Mouse (Mus musculus): ENCODE results near the gene Tmem209. TPM values are rescaled to one million over a fixed set of nuclear protein-coding genes. Genes with fewer than 3 reads are reported as not detected.

Gene Tmem209
- polyA plus RNA-seq, 1 experiment from 2014 or later: 28.9 TPM

DNA sequence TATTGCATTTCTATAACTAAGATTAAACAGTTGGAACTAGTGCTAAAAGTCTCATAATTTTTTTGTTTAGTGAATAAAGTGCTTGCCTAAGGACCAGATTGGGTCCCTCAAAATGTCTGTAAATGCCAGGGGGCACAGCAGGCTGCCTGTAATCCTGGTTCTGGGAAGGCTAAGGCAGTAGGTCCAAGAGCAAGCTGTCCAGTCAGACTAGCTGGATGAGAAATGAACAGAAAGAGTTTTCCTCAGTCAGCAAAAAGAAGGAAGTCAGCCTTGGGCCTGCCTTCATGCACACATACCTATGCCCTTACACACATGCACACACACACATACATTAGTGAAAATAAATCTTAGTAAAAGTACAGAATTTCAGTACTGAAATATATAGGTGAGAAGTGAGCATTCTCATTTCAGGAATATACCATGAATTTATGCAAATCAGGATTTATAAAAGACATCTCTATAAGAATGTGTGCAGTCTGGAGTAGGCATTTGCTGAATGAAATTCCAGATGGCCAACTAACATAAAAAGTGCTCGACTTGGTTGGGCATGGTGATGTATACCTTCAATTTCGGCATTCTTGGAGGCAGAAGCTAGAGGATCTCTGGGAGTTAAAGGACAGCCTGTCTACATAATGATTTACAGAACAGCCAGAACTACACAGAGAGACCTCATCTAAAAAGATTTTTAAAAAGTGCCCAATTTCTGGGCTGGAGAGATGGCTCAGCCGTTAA lies 77.0 kb downstream of the Tmem209 start:
- H3K4me3 ChIP-seq (ENCODE audit: low read depth, low read length): no peak overlapping the region
- no peak overlapping the region for H3K27ac ChIP-seq (ENCODE audit: low read depth, low read length)
- WGBS: 81% methylated on average over 3 of the region's 3 CpGs
- no peak overlapping the region for H3K9ac ChIP-seq (replicated peaks; ENCODE audit: low read depth, low read length)
- no peaks in the 10 kb centered on the region for H3K27me3 ChIP-seq (ENCODE audit: control insufficient read depth, insufficient read depth, low read length)
- H3K9me3 ChIP-seq (ENCODE audit: control insufficient read depth, low read length): no peaks in the 10 kb centered on the region
- ATAC-seq (ENCODE audit: low read depth): no peak
- H3K4me1 ChIP-seq (ENCODE audit: control insufficient read depth, insufficient read depth, low read length): no peaks in the 10 kb centered on the region
- no peak overlapping the region for H3K4me2 ChIP-seq (ENCODE audit: low read depth, low read length)
- H3K36me3 ChIP-seq (ENCODE audit: control insufficient read depth, insufficient read depth, low read length): no peaks in the 10 kb centered on the region

Other genes with a start within 250 kb of the Tmem209 start
- 72.4 and 79.3 TPM in 2 replicates for gene Ube2h, start 205.2 kb downstream of the Tmem209 start, polyA plus RNA-seq (2014; fragmentation: Nextera tagmentation; extraction: Ambion mirVana)
- gene Zc3hc1, start 118.8 kb downstream of the Tmem209 start, polyA plus RNA-seq (2014; fragmentation: Nextera tagmentation; extraction: Ambion mirVana): 62.3 and 66.9 TPM in 2 replicates
- gene Klhdc10, start 107.9 kb downstream of the Tmem209 start, polyA plus RNA-seq (2014; fragmentation: Nextera tagmentation; extraction: Ambion mirVana): 47.5 and 49.7 TPM in 2 replicates
- 0.35 TPM in 1 of 2 replicates, not detected in the other for gene Ssmem1, start 66 bp upstream of the Tmem209 start, polyA plus RNA-seq (2014; fragmentation: Nextera tagmentation; extraction: Ambion mirVana)
- gene Cpa2, start 31.8 kb upstream of the Tmem209 start, polyA plus RNA-seq (2014; fragmentation: Nextera tagmentation; extraction: Ambion mirVana): 5.1 and 10.6 TPM in 2 replicates
- 0.71 and 0.90 TPM in 2 replicates for gene Cpa4, start 58.6 kb upstream of the Tmem209 start, polyA plus RNA-seq (2014; fragmentation: Nextera tagmentation; extraction: Ambion mirVana)
- gene Cpa5, start 101.2 kb upstream of the Tmem209 start, polyA plus RNA-seq (2014; fragmentation: Nextera tagmentation; extraction: Ambion mirVana): not detected in 2 replicates
- 0.37 and 0.50 TPM in 2 replicates for gene Cpa1, start 129.4 kb upstream of the Tmem209 start, polyA plus RNA-seq (2014; fragmentation: Nextera tagmentation; extraction: Ambion mirVana)
- gene Cep41, start 184.0 kb upstream of the Tmem209 start, polyA plus RNA-seq (2014; fragmentation: Nextera tagmentation; extraction: Ambion mirVana): 12.1 and 12.6 TPM in 2 replicates
- gene Mest, start 213.8 kb upstream of the Tmem209 start, polyA plus RNA-seq (2014; fragmentation: Nextera tagmentation; extraction: Ambion mirVana): 353 and 390 TPM in 2 replicates